Mouse (Mus musculus) heart, embryonic 11.5 days (tissue): ENCODE measurements at regions not wholly inside any gene's neighbourhood (a gene's known extent, or its start where the extent isn't known, plus 50 kb on each side); places are given as distances from the start of the nearest gene placed in this dataset.

Source experiments
- ATAC-seq: fragments of 200-750 bp; cut with Nextera tagmentation; replicated peaks from 2 replicates; pipeline ENCODE4 v1.8.0; 2017; ENCODE audit warnings: moderate library complexity; ENCODE audit not compliant: insufficient number of reproducible peaks, low FRiP score, low TSS enrichment
- H3K27ac ChIP-seq: fragments of 300-500 bp; sonication (generic); 2 replicates; pipeline ENCODE4 v1.5.1; 2014; ENCODE audit warnings: mild to moderate bottlenecking, low read depth, low read length
- H3K27me3 ChIP-seq: fragments of 300-500 bp; sonication (generic); 2 replicates; pipeline ENCODE4 v1.6.1; 2014; ENCODE audit warnings: mild to moderate bottlenecking, low read length, mixed read lengths; ENCODE audit not compliant: control insufficient read depth, insufficient read depth
- H3K36me3 ChIP-seq: fragments of 300-500 bp; sonication (generic); 2 replicates; pipeline ENCODE4 v1.6.1; 2014; ENCODE audit warnings: mild to moderate bottlenecking, low read length, moderate library complexity, mixed read lengths; ENCODE audit not compliant: control insufficient read depth, insufficient read depth
- H3K4me1 ChIP-seq: fragments of 300-500 bp; sonication (generic); 2 replicates; pipeline ENCODE4 v1.6.1; 2014; ENCODE audit warnings: low read length; ENCODE audit not compliant: control insufficient read depth, insufficient read depth
- H3K4me2 ChIP-seq: fragments of 300-500 bp; sonication (generic); 2 replicates; pipeline ENCODE4 v1.6.1; 2014; ENCODE audit warnings: mild to moderate bottlenecking, moderate library complexity
- H3K4me3 ChIP-seq: fragments of 300-500 bp; sonication (generic); 2 replicates; pipeline ENCODE4 v1.5.1; 2014; ENCODE audit warnings: low read depth, low read length
- H3K9ac ChIP-seq: fragments of 300-500 bp; sonication (generic); 2 replicates; pipeline ENCODE4 v1.6.1; 2014; ENCODE audit warnings: mild to moderate bottlenecking, low read depth, low read length, moderate library complexity
- H3K9me3 ChIP-seq: fragments of 300-500 bp; sonication (generic); replicated peaks from 2 replicates; pipeline ENCODE4 v1.6.1; 2016; ENCODE audit warnings: low read length; ENCODE audit not compliant: control insufficient read depth
- WGBS: fragments of 180-500 bp; shearing (Covaris S2); extraction: QIAGEN DNeasy Blood & Tissue Kit; methylation state at CpG from one replicate; pipeline ENCODE4 v1.1.7; 2014; ENCODE audit not compliant: insufficient replicate concordance; 5-methylcytosine and 5-hydroxymethylcytosine counted together

GRCm38 (mm10) chr10:9210646-9211045 is 324.8 kb upstream of the Sash1 start:
- Histone ChIP-seq H3K27ac (peak overlapping the region; percentile 70), H3K4me2 (no peak overlapping the region), H3K27me3 (no peaks in the 10 kb centered on the region), H3K4me3 (no peak overlapping the region), H3K36me3 (no peaks in the 10 kb centered on the region), H3K4me1 (no peaks in the 10 kb centered on the region), H3K9ac (no peak overlapping the region), H3K9me3 (no peaks in the 10 kb centered on the region)
- 21% methylated on average over 2 of the region's 2 CpGs for WGBS
- ATAC-seq, result no peak

GRCm38 (mm10) chr10:9204096-9204495 is 318.2 kb upstream of the Sash1 start:
- Histone ChIP-seq H3K27ac (no peak overlapping the region), H3K27me3 (no peaks in the 10 kb centered on the region), H3K36me3 (no peaks in the 10 kb centered on the region), H3K9me3 (no peaks in the 10 kb centered on the region), H3K4me3 (no peak overlapping the region), H3K4me2 (no peak overlapping the region), H3K4me1 (no peaks in the 10 kb centered on the region), H3K9ac (no peak overlapping the region)
- ATAC-seq, result no peak
- 86% methylated on average over 8 of the region's 8 CpGs for WGBS

- no peaks in the 10 kb centered on the region for H3K27me3 ChIP-seq
- ATAC-seq, result no peak
- H3K9me3 ChIP-seq, result no peaks in the 10 kb centered on the region
- 81% methylated on average over 6 of the region's 6 CpGs for WGBS
- H3K27ac ChIP-seq, result no peak overlapping the region
- no peaks in the 10 kb centered on the region for H3K4me1 ChIP-seq
- H3K4me2 ChIP-seq, result no peak overlapping the region
- no peak overlapping the region for H3K4me3 ChIP-seq
- H3K36me3 ChIP-seq, result no peaks in the 10 kb centered on the region
- no peak overlapping the region for H3K9ac ChIP-seq
Measured at GRCm38 (mm10) chr10:9203323-9203722, 317.5 kb upstream of the Sash1 start.

GRCm38 (mm10) chr10:9202922-9203321 is 317.1 kb upstream of the Sash1 start:
- 73% methylated on average over 1 of the region's 1 CpGs for WGBS
- no peak overlapping the region for H3K9ac ChIP-seq
- no peak for ATAC-seq
- no peaks in the 10 kb centered on the region for H3K36me3 ChIP-seq
- H3K9me3 ChIP-seq, result no peaks in the 10 kb centered on the region
- H3K4me1 ChIP-seq, result no peaks in the 10 kb centered on the region
- H3K4me3 ChIP-seq, result no peak overlapping the region
- H3K27me3 ChIP-seq, result no peaks in the 10 kb centered on the region
- H3K4me2 ChIP-seq, result no peak overlapping the region
- no peak overlapping the region for H3K27ac ChIP-seq

- Histone ChIP-seq H3K27ac (no peak overlapping the region), H3K27me3 (no peaks in the 10 kb centered on the region), H3K4me1 (no peaks in the 10 kb centered on the region), H3K4me3 (no peak overlapping the region), H3K36me3 (no peaks in the 10 kb centered on the region), H3K9me3 (no peaks in the 10 kb centered on the region), H3K4me2 (no peak overlapping the region), H3K9ac (no peak overlapping the region)
- WGBS, result 50% methylated on average over 3 of the region's 3 CpGs
- no peak for ATAC-seq
Measured at GRCm38 (mm10) chr10:9174997-9175396, 289.1 kb upstream of the Sash1 start.

DNA sequence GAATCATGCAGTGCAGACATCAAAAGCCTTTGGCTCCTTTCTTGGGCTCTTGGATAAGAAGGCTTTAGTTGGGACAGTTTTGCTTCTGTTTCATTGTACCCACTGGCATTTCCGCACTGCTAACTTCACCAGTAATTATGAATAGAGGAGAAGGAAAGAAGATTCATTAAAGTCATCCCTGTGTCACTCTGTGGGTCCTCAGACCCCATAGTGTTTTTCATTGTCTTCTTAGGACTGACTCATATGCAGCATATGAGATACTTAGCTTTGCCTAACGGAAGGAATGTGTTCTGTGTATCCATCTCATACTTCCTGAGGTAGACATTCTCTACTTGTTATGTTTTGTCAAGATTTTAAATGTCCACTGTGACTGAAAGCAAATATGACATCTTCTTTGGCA is 287.6 kb upstream of the Sash1 start:
- no peak overlapping the region for H3K27ac ChIP-seq
- no peak for ATAC-seq
- H3K4me1 ChIP-seq, result no peaks in the 10 kb centered on the region
- no peaks in the 10 kb centered on the region for H3K36me3 ChIP-seq
- H3K9ac ChIP-seq, result no peak overlapping the region
- no peaks in the 10 kb centered on the region for H3K27me3 ChIP-seq
- H3K4me3 ChIP-seq, result no peak overlapping the region
- H3K4me2 ChIP-seq, result no peak overlapping the region
- H3K9me3 ChIP-seq, result no peaks in the 10 kb centered on the region
- WGBS, result 71% methylated on average over 2 of the region's 2 CpGs

DNA sequence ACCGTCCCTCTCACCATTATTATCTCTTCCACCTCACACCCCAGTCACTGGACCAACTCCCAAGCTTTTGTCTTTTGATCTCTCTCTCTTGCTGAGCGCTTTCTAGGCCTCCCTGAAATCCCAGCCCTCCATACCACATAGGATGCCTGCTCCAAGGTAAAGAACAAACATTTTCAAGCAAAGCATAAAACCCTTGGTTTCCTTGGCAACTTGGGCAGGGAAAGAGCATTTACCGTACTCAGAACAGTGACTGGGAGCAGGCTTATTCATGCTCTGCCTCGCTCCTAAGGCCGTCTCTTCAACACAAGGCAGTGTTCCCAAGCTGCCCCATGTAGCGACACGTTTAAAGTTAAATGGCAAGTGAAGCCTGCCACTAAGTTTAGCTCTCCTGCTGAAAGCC is 282.9 kb upstream of the Sash1 start:
- WGBS, result 82% methylated on average over 7 of the region's 7 CpGs
- no peak for ATAC-seq
- no peak overlapping the region for H3K9ac ChIP-seq

DNA sequence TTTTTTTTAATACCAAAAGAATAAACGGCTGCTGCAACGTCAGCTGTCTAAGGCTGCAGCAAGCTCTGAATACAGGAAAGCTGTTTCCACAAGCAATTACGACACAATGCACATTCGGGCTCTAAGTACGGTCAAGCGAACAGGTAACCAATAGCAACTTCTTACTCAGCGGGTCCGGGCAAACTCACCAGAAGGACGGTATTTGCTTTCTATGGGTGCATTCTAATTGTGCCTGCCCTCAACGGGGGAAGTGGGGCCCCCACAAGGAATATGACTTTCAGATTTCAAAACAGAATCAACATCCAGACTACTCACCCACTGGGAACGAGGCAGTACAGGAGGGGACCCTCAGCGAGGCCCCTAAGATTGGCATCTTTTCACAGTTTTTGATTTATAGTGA is 280.1 kb upstream of the Sash1 start:
- Histone ChIP-seq H3K36me3 (no peaks in the 10 kb centered on the region), H3K27me3 (no peaks in the 10 kb centered on the region), H3K4me3 (no peak overlapping the region), H3K9ac (no peak overlapping the region), H3K9me3 (no peaks in the 10 kb centered on the region), H3K4me2 (no peak overlapping the region), H3K4me1 (no peaks in the 10 kb centered on the region), H3K27ac (no peak overlapping the region)
- ATAC-seq, result no peak
- WGBS, result 84% methylated on average over 12 of the region's 12 CpGs

More for the DNA sequence above, 282.9 kb upstream of the Sash1 start:
- Histone ChIP-seq H3K4me1 (no peaks in the 10 kb centered on the region), H3K4me3 (no peak overlapping the region), H3K4me2 (no peak overlapping the region), H3K9me3 (no peaks in the 10 kb centered on the region), H3K27ac (no peak overlapping the region), H3K27me3 (no peaks in the 10 kb centered on the region), H3K36me3 (no peaks in the 10 kb centered on the region)

DNA sequence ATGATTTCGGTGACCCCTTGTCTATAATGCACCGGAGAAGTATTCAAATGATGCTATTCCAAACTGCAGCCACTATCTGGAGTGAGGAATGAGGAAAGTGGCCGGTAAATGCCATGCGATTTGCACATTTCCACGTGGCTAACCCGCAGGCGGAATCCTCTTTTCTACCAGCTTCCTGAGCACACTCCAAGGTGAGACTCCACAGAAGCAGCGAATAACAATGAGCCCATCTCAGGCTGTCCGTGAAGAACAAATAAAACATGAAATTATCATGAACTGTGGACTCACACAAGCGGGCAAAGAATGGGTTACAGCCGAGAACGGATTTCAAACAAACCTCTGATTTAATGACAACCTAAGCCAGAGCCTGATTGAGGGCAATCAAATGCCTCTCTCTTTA is 279.7 kb upstream of the Sash1 start:
- no peak overlapping the region for H3K27ac ChIP-seq
- no peak overlapping the region for H3K4me2 ChIP-seq
- no peaks in the 10 kb centered on the region for H3K36me3 ChIP-seq
- ATAC-seq, result no peak
- no peak overlapping the region for H3K4me3 ChIP-seq
- H3K9ac ChIP-seq, result no peak overlapping the region
- no peaks in the 10 kb centered on the region for H3K9me3 ChIP-seq
- no peaks in the 10 kb centered on the region for H3K27me3 ChIP-seq
- 79% methylated on average over 12 of the region's 12 CpGs for WGBS
- H3K4me1 ChIP-seq, result no peaks in the 10 kb centered on the region
